Mouse (Mus musculus) embryonic fibroblast, embryonic 13.5 days (primary cell): ENCODE measurements around the gene Fbxo9.

Experiments used
- CTCF ChIP-seq: IDR thresholded peaks from 2 replicates; pipeline ENCODE4 v1.5.1; 2011; ENCODE audit warnings: mild to moderate bottlenecking, control low read depth, low read length, moderate library complexity, borderline replicate concordance; ENCODE audit not compliant: insufficient read depth
- POLR2A ChIP-seq: IDR thresholded peaks from 2 replicates; pipeline ENCODE4 v1.6.1; 2011; ENCODE audit warnings: low read depth, mild to moderate bottlenecking, control low read depth, low read length, moderate library complexity

DNA sequence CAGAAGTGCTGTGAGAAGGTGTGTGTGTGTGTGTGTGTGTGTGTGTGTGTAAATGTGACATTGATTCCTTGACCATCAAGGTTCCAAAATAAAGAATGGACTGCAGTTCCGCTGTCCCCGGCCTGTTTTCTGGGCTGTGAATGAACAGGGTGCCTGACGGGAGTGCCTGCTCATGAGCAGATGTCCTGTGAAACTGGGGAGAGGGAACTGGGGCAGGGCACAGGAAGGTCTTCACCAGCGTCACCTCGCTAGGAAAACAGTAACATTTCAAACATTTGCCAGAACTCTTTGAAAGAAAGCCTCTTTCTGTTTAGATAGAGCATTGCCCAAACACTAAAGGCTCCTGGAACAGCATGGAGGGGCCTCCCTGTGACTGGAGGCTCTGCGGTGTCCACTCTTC lies 13.1 kb upstream of the Fbxo9 start:
- TF ChIP-seq CTCF: no peak
- no peak for TF ChIP-seq POLR2A
